In genomic region chr4:62619232-62619964, GRCm38 (mm10) we compare ENCODE assay signal across 8 mouse cellular contexts. TPM values are rescaled to one million over a fixed set of nuclear protein-coding genes. Genes with fewer than 3 reads are reported as not detected.
A peak's percentile ranks its signal among the peaks of the same experiment; 100 is the strongest.
DNase-seq lines count a peak whose midpoint lies in the region; ATAC-seq and TF ChIP-seq lines count a peak whose summit lies in the region.

No protein-coding gene starts in this region.

- ATAC-seq in embryonic facial prominence, embryonic 15.5 days (ENCODE audit: insufficient number of reproducible peaks, low FRiP score, low TSS enrichment, low read depth): no peak
- peak; percentile 61 to 65 for ATAC-seq in hematopoietic stem cell, adult 5-6 weeks (replicated peaks in 1 of 2; ENCODE audit: insufficient read depth in 1 of 2, low FRiP score in 2 of 2, low TSS enrichment in 1 of 2, low read depth in 1 of 2, poor library complexity in 2 of 2, severe bottlenecking in 2 of 2)
- ATAC-seq in midbrain, embryonic 11.5 days (ENCODE audit: low FRiP score): peak; percentile 80

- no peak; the same call in 1 of the 2 replicates for TF ChIP-seq CTCF in left cerebral cortex, adult 2 months (IDR thresholded peaks at IDR 0.05)

- no peaks in the 10 kb centered on the region for H3K36me3 ChIP-seq in embryonic facial prominence, embryonic 15.5 days
- H3K36me3 ChIP-seq in midbrain, embryonic 11.5 days (ENCODE audit: control insufficient read depth, insufficient read depth, low read length): no peaks in the 10 kb centered on the region

- H3K9ac ChIP-seq in embryonic facial prominence, embryonic 15.5 days: no peak overlapping the region
- H3K9ac ChIP-seq in midbrain, embryonic 11.5 days (ENCODE audit: low read length): peak overlapping the region; percentile 67

- H3K4me2 ChIP-seq in embryonic facial prominence, embryonic 15.5 days (replicated peaks): no peak overlapping the region
- H3K4me2 ChIP-seq in midbrain, embryonic 11.5 days: peak overlapping the region; percentile 35

- H3K4me1 ChIP-seq in embryonic facial prominence, embryonic 15.5 days: peaks cover 30% of the 10 kb centered on the region
- peaks cover 22% of the 10 kb centered on the region for H3K4me1 ChIP-seq in midbrain, embryonic 11.5 days (ENCODE audit: control insufficient read depth, insufficient read depth, low read length)

- H3K27me3 ChIP-seq in embryonic facial prominence, embryonic 15.5 days: no peaks in the 10 kb centered on the region
- H3K27me3 ChIP-seq in midbrain, embryonic 11.5 days (ENCODE audit: control insufficient read depth, insufficient read depth, low read length): no peaks in the 10 kb centered on the region

- H3K27ac ChIP-seq in left cerebral cortex, adult 2 months: peak overlapping the region; percentile 81
- H3K27ac ChIP-seq in embryonic facial prominence, embryonic 15.5 days (replicated peaks): peak overlapping the region; percentile 48; the same call in 1 of the 2 replicates
- H3K27ac ChIP-seq in midbrain, embryonic 11.5 days (ENCODE audit: low read depth, low read length): peak overlapping the region; percentile 86

- WGBS in embryonic facial prominence, embryonic 15.5 days: 33% methylated on average over 16 of the region's 16 CpGs
- 24% methylated on average over 16 of the region's 16 CpGs for WGBS in midbrain, embryonic 11.5 days

- intact Hi-C loops in left cerebral cortex, adult 2 months (cut with DNase I): no loop called here
- intact Hi-C loops in left cerebral cortex, postnatal 4 days (cut with DNase I): no loop called here

- H3K4me3 ChIP-seq in left cerebral cortex, adult 2 months: peak overlapping the region; percentile 41
- peak overlapping the region; percentile 11; the same call in 1 of the 2 replicates for H3K4me3 ChIP-seq in embryonic facial prominence, embryonic 15.5 days (replicated peaks)
- H3K4me3 ChIP-seq in midbrain, embryonic 11.5 days (ENCODE audit: low read depth, low read length): peak overlapping the region; percentile 11; the same call in 1 of the 2 replicates

- no peaks in the 10 kb centered on the region for H3K9me3 ChIP-seq in embryonic facial prominence, embryonic 15.5 days (replicated peaks)
- no peaks in the 10 kb centered on the region for H3K9me3 ChIP-seq in midbrain, embryonic 11.5 days (ENCODE audit: control insufficient read depth, low read length)

- no peak for DNase-seq in left cerebral cortex, adult 2 months (ENCODE audit: extremely low spot score in 1 of 2, low spot score in 2 of 2)
- DNase-seq in left cerebral cortex, postnatal 4 days: no peak
- peak; percentile 50 for DNase-seq in layer of hippocampus, adult 9-11 months
- DNase-seq in midbrain, embryonic 11.5 days (ENCODE audit: low spot score, missing footprints): peak; percentile 94
- DNase-seq in ovary, postnatal 14 days (ENCODE audit: low spot score): no peak
- DNase-seq in urinary bladder, postnatal 36 days (ENCODE audit: low spot score in 2 of 2): no peak

RNA-seq across cellular contexts. Expression of gene Rgs3, which starts 59.8 kb away (rescaled TPM):
- total RNA-seq in left cerebral cortex, adult 2 months (2021): 10 to 100 TPM; 25.8 to 27.3 TPM
- 10 to 100 TPM; 46.7 to 46.8 TPM for total RNA-seq in left cerebral cortex, postnatal 4 days (2021)
- polyA plus RNA-seq in embryonic facial prominence, embryonic 15.5 days (2015; fragmentation: Nextera tagmentation; extraction: Ambion mirVana): 65.0 TPM in 2 replicates
- 23.5 and 23.7 TPM in 2 replicates for total RNA-seq in hematopoietic stem cell, adult 5-6 weeks (2017)
- polyA plus RNA-seq in midbrain, embryonic 11.5 days (2014; fragmentation: Nextera tagmentation; extraction: Ambion mirVana): 22.3 and 23.9 TPM in 2 replicates

Comparison
In these comparisons a context has a peak if more than half of its experiments do, and no peak if none do; other contexts are left out.
1. DNase-seq: peak in layer of hippocampus, adult 9-11 months (single experiment) and midbrain, embryonic 11.5 days (single experiment); none in left cerebral cortex, adult 2 months (0 of 2), left cerebral cortex, postnatal 4 days (single experiment), ovary, postnatal 14 days (single experiment) and urinary bladder, postnatal 36 days (0 of 2).
2. Peak in every context shown above with its lines, with median percentiles within 50 percentile points of each other: H3K27ac ChIP-seq and H3K4me3 ChIP-seq.